Mouse (Mus musculus) embryo, embryonic 9.5 days (tissue): ENCODE results near the gene Nt5dc1.
A peak's percentile ranks its signal among the peaks of the same experiment; 100 is the strongest.
"Not testable (repeated sequence)": the region's sequence is repeated elsewhere in the genome, so short reads cannot be mapped to it uniquely, and the experiment has no call there.

Source experiments
- DNase-seq: peaks from one replicate; pipeline ENCODE4 v3.0.0-alpha.2; 2017; ENCODE audit errors: extremely low spot score

The Nt5dc1 gene

GRCm38 (mm10) chr10:34312536-34312935 is 105.8 kb downstream of the Nt5dc1 start:
- DNase-seq, result no peak

- DNase-seq, result no peak
Measured at GRCm38 (mm10) chr10:34309915-34310685, 108.3 kb downstream of the Nt5dc1 start.

GRCm38 (mm10) chr10:34307070-34307469 is 111.3 kb downstream of the Nt5dc1 start:
- no peak for DNase-seq

DNA sequence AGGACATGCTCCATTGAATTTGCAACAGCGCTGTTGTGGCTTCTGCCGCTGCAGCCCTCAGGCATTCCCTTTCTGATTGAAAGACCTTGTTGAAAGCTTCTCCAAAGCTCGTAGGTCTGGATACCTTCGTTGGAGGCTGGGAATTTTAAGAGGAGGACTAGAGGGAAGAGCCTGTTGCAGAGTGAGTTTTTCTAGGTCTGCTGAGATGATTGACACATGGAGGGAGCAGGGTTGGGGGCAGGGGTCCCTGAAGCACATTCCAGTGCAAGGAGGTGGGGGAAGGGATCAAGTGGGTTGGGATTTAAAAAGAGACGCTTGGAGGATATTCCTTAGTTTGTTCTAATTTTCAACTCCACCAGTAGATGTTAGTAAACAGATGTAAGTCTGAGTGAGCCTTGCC is 118.0 kb downstream of the Nt5dc1 start:
- peak; percentile 47 for DNase-seq

GRCm38 (mm10) chr10:34297980-34298753 is 120.2 kb downstream of the Nt5dc1 start:
- DNase-seq, result no peak

DNA sequence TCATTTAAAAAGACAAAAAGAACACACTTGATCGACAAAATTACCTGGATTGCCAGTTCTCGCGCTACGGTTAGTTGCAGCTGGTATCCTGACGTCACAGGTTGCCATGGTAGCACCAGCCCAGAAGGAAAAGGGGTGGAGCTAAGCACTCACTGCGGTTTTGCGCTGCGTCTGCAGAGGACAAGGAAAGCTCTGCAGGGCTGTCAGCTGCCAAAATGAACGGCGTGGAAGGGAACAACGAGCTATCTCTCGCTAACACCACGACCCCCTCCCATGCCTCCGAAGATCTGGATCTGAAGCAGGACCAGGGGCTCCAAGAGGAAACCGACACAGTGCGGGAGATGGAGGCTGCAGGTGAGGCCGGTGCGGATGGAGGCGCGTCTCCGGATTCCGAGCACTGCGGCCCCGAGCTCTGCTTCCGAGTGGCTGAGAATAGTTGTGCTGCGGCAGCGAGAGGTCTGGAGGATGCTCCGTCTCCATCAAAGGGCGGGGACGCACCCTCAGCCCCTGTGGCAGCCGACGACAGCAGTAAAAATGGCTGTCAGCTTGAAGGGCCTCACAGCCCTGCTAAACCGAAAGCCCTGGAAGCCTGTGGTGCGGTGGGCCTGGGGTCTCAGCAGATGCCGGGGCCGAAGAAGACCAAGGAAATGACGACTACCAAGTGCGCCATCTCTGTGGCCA is 120.9 kb downstream of the Nt5dc1 start, which contains the start of gene Tspyl4:
TSS of gene Tspyl4 (plus strand) at position 144 of the 681 bp plus-strand sequence.
- peak; percentile 89 for DNase-seq

DNA sequence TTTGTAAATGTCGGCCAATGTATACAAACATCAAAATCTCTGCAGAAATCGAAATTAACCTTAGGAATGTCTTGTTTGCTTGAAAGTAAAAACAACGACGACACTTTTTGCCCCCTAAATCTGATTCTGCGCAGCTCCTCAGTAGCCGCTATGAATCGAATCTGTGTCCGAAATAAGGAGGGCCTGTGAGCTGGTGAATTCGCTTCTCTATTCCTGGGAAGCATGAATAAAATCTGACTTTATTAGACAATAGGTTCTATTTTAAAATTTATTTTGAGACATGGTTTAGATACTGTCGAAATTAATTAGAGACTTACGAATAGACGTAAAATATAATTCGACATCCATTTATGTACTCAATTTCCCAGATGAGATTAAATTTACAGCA is 121.4 kb downstream of the Nt5dc1 start:
- DNase-seq, result no peak

- no peak for DNase-seq
Measured at GRCm38 (mm10) chr10:34282420-34283238, 135.7 kb downstream of the Nt5dc1 start.

- peak; percentile 95 for DNase-seq
Measured at GRCm38 (mm10) chr10:34281962-34282388, 136.4 kb downstream of the Nt5dc1 start, which contains the start of gene Tspyl1. Gene Tspyl1, plus strand, starts transcription at chr10:34282190.

GRCm38 (mm10) chr10:34281211-34281961 is 137.0 kb downstream of the Nt5dc1 start:
- no peak for DNase-seq

DNA sequence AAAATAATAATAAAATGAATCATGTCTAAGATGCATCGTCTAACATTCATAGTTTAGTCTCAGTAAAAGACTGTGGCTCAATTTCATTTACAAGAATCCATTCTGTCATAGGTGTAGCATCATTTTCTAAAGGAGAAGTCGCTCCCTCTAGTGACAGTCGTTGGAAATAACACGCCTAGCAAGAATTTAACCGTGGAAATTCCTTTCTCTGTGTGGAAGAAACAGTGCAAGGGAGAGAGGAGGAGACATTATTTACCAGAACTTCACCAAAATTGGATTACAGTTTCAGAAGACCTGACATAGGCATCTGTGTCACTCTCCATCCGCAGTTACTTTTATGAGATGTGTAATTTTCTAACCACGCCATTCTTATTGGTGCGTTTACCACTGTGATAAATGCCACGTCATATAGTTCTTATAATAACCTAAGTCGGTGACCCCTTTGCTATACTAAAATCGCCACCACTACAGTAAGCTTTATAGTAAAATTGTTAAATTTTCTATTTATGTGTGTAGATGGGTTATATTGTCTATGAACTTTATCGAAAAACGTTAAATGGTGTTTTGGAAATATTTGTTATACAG is 137.7 kb downstream of the Nt5dc1 start:
- peak; percentile 66 for DNase-seq

DNA sequence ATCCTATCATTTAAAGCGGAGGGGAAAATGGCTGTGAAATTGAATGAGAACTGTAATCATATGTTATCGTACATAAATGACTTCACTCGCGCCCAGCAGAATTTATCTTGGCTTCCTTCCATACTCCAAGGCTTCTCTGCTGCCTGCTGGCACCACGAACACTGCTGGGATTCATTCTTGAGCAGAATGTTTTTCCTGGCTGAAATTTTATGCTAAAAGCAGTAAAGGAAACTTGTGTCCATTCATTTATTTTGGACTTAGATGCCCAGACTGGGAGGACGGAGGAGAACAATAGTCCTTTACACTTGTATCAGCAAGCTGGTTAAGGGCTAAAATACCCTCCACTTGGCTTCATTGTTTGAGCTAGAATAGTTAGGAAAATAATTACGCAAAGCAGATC is 146.7 kb downstream of the Nt5dc1 start:
- no peak for DNase-seq

GRCm38 (mm10) chr10:34267312-34268070 is 150.9 kb downstream of the Nt5dc1 start:
- DNase-seq, result no peak

DNA sequence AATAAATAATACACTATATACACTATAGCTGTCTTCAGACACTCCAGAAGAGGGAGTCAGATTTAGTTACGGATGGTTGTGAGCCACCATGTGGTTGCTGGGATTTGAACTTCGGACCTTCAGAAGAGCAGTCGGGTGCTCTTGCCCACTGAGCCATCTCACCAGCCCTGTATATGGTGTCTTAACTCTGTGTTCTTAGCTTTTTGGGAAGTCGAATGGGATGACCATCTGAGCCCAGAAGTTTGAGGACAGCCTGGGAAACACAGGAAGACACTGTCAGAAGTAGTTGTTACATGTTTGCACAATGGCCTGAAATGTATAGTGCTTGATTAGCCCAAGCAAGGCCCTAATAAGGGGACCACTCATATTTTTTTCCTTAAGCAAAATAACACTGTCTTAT is 153.2 kb downstream of the Nt5dc1 start:
- no peak for DNase-seq

DNA sequence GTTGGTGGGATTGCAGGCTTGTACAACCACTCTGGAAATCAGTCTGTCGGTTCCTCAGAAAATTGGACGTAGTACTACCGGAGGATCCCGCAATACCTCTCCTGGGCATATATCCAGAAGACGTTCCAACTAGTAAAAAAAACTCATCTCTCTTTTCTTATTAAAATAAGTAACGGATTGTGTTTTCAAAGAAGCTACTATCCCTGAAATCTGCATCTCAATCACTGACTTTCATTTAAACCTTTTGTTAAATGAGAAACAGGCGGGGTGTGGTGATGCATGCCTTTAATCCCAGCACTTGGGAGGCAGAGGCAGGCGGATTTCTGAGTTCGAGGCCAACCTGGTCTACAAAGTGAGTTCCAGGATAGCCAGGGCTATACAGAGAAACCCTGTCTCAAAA is 165.5 kb downstream of the Nt5dc1 start:
- not testable (repeated sequence) for DNase-seq

DNA sequence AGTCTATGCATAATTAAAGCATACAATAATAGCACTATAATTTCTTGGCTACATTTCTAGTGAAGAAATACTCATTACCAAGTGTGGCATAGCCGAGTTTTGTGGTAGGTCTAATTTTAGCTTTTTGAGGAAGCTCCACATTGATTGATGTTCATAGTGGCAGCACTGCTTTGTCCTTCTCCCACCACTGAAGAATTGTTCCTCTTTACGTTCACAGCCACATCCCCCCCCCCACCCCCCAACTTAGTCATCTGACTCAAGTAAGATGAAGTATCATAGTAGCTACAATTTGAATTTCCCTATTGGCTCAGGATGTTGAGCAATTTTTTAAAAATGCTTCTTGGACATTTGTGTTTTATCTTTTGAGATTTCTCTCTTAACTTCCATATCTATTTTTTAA is 168.8 kb downstream of the Nt5dc1 start:
- no peak for DNase-seq

- DNase-seq, result no peak
Measured at GRCm38 (mm10) chr10:34247757-34248156, 170.6 kb downstream of the Nt5dc1 start.

- no peak for DNase-seq
Measured at GRCm38 (mm10) chr10:34246106-34246505, 172.2 kb downstream of the Nt5dc1 start.

GRCm38 (mm10) chr10:34244745-34245144 is 173.6 kb downstream of the Nt5dc1 start:
- no peak for DNase-seq

- DNase-seq, result no peak
Measured at GRCm38 (mm10) chr10:34238536-34238935, 179.8 kb downstream of the Nt5dc1 start.
